Mouse (Mus musculus) hindlimb bud, embryonic 11.5 days (tissue): ENCODE measurements at regions not wholly inside any gene's neighbourhood (a gene's known extent, or its start where the extent isn't known, plus 50 kb on each side); places are given as distances from the start of the nearest gene placed in this dataset.
"Not testable (repeated sequence)": the region's sequence is repeated elsewhere in the genome, so short reads cannot be mapped to it uniquely, and the experiment has no call there.

Experiments used
- DNase-seq: peaks from one replicate; pipeline ENCODE4 v3.0.0-alpha.2; 2012; ENCODE audit warnings: low read depth, low spot score; ENCODE audit errors: extremely low spot score

DNA sequence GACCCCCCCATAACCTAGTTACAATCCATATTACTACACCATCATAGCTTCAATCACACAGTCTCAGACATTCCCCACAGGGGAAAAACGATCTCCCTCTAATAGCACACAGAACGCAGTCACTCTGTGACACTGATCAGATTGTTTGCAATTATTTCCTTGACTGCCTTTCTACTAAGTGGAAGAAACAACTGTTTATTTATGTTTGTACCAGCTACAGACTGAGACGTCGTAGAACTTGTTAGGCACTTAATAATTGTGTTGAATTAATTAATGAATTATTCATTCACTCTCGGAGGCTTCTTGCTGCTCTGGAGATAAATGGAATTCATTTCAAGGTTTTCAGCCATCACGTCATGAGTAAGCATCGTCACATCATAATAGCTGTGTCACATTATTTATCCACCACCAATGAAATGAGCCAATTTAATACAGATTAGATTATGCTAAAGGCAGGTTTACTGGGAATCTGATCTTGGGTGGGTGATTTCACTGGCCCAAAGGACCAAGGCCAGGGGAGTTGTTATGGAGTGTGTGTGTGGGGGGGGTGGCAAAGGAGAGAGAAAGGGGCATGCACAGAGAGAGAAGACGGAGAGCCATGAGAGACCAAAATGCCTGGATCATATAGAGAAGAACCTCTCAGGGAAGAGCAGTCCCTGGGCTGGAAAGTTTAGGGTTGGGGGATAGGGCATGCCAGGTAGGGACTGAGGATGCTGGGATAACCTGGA is 355.7 kb upstream of the Zwint start:
- no peak for DNase-seq

- not testable (repeated sequence) for DNase-seq
Observed at GRCm38 (mm10) chr10:72309045-72309444, 345.6 kb upstream of the Zwint start.

DNA sequence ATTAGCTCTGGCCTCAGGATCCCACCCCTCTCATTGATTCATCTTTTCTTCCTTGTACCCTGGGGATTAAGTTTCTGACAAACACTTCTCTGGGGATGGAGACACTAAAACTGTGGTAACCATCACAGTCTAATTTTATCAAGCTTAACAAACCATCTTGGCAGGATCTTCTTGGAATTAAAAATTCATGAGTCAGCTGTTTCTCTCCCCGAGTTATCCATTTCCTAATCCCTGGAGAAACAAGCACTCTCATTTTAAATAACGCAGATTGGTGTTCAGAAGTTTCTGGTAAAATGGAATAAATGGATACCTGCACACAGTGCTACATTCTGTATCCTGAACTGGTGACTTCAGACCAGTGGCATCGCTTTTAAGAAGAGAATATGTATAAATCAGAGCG is 336.3 kb upstream of the Zwint start:
- no peak for DNase-seq

- no peak for DNase-seq
Observed at GRCm38 (mm10) chr10:72320307-72320706, 334.3 kb upstream of the Zwint start.

- no peak for DNase-seq
Observed at GRCm38 (mm10) chr10:72326624-72327023, 328.0 kb upstream of the Zwint start.

DNA sequence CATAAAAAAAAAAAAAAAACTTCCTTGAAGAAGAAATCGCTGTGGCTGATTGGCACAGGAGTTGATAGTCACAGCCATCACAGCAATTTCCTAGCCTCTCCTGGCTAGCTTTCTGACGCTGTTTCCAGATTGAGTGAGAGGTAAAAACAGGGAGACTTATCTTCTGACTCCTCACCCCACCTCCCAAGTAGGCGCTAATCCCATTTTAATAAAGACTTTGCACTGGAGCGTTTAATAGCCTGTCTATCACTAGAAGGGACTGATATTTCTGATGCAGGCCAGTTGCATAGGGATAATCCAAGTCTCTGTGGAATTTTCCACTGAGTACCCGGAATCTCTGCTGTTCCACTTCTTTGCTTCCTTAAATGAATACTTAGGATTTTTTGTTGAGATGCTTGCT is 307.4 kb upstream of the Zwint start:
- DNase-seq, result no peak

DNA sequence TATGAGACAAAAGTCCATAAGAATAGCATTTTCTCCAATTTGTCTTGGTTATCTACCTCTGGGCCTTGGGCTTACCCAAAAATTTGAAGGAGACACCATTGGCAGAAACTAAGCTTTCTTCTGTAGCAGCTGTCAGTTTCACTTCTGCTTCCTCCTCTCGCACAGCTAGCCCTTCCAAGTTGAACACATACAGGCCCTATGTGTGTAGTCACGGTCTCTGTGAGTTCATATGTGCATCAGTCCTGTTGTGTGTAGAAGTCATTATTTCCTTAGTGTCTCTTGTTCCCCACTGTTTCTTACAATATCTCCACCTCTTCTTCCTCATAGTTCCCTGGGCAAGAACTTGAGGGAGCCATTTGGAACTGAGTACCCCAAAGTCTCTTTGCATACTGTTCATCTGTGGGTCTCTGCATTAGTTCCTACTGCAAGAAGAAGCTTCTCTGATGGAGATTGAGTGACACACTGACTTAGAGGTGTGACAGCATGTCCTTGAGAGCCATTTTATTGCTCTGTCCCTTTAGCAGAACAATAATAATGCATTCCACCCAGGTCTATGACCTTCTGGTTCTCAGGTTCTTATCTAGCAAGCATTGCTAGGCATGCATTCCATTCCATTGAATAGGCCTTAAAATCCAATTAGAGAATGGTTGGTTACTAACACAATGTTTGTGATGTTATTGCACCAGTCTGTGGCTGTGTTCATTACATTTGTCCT is 306.5 kb upstream of the Zwint start:
- no peak for DNase-seq

- no peak for DNase-seq
Observed at GRCm38 (mm10) chr10:72352810-72353209, 301.8 kb upstream of the Zwint start.

DNA sequence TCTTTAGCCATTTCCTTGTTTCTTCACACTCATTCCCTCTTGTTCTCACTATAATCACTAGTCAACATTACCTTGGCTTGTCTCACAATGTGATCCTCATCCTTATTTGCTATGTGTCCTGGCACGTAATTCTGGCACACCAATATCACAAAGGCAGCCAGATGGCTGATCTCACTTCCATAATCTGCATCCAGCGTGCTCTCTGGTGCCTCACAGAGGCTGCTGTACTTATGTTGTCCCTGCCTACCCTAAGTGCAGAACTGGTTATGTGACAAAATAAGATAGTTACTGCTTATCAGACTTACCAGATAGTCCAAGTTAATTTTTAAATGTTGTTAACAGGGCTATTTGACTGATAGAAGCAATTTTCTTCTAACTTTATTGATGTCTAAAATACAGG is 301.1 kb upstream of the Zwint start:
- DNase-seq, result no peak

- DNase-seq, result no peak
Observed at GRCm38 (mm10) chr10:72383351-72383750, 271.3 kb upstream of the Zwint start.

DNA sequence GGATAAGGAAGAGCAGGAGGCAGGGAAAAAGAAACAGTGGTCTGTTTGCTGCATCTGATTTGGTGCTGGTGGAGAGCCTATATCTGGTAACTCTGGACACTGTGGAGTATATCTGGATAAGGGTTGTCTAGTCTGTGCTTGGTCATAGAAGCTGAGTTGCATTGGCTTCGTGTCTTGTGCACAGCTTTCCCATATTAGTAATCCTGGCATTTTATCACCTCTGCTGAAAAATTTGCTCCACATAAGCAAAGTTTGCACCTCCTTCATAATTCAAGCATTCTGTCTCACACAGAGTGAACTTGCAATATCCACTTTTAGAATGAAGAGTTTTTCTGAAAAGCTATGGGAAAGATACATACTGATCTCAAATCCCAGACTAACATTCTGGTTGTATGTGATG is 269.8 kb upstream of the Zwint start:
- no peak for DNase-seq

DNA sequence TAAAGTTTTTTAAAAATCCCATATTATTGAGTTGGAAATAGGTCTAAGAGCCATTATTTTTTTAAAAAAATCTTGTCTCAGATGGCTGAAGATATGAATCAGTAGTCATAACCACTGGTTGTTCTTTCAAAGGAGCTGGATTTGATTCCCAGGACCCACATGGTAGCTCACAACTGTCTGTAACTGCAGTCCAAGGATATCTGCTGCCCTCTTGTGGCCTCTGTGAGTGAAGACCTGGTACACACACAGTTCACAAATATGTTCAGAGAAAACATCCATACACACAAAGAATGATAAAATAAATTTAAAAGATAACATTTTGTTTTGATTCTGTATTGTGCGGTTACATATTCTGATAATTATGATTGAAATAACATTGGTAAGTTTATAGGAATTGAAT is 263.2 kb upstream of the Zwint start:
- no peak for DNase-seq

DNA sequence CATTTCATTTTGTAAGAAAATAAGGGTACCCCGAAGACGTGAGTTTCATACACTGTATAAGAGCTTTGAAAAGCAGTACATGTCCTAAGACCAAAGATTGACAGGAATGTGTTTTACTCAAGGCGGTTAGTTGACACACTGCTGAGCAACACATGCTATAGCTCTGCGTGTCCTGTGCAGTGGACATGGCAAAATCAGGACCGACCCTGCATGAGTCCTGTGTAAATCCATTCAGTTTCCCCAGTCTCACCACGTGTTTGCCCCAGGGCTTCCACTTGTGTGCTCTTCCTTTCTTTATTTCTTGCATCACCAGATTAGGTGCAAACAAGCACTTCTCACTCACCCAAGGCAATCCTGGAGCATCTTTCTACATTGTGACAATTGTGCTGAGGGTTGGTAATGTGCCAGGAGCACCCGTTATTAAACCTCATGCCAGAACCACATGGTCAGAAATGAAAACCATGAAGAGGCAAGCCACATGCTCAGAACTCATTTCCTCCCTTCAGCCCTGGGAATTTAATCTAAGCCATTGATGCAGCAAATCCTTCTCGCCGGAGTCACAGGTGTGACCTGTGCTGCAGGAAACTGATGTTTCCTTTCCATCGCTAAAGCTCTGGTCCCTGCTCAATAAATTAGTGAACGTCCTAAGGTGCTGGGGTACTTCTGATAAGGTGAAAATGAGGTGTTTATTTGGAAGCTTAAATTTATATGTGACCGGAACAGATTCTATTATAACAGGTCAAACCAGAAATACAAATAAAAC is 261.2 kb upstream of the Zwint start:
- peak; percentile 18 for DNase-seq

DNA sequence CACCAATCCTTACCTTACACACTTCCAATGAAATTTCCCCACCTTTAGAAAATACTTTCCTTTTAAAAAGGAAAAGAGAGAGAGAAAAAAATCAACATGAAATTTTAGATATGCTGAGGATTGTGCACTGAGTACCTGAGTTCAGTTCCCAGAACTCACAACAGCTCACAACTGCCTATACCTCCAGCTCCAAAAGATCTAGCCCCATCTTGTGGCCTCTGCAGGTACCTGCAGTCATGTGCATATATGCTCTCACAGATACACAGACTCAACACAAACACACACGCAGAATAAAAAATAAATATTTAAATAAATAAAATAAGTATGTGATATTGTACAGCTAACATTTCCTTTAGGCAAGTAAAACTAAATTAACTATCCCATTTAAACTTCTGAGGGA is 260.3 kb upstream of the Zwint start:
- no peak for DNase-seq

DNA sequence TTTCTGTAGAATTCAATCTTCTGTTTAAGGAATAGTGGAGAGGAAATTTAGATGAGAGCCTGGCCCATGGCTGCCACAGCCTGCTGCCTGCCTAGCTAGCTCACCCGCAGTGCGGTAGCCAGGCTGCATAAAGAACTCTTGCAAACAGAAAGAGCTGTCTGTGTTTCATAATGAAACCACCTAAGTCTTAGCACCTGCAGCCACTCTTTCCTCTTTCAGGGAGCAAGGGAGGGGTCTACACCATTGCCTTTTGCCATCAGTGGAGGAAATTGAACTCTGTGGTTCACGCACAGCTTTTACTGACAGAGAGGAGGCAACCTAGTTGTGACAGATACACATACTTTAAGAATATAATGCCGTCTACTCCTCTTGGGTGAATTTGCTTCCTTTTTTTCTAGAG is 251.4 kb upstream of the Zwint start:
- DNase-seq, result no peak

GRCm38 (mm10) chr10:72410305-72410704 is 244.3 kb upstream of the Zwint start:
- DNase-seq, result no peak

DNA sequence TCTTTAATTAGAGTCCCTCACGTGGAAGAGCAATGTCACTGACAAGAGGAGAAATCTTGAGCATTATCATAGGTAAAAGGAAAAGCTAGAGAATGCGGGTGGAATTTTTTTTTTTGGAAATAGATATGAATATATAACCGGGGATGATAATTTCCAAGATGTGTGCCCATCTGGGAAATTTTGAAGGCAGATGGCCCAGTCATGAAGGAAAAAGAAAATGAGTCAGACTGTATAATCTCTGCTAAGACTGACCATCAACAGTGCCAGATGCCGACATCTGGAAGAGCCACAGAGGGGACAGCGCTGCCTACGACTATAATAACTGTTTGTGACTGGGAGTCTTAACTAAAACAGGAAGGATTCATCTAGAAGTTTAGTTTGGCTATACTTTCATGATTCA is 243.0 kb upstream of the Zwint start:
- no peak for DNase-seq

GRCm38 (mm10) chr10:72454629-72455028 is 200.0 kb upstream of the Zwint start:
- DNase-seq, result no peak

DNA sequence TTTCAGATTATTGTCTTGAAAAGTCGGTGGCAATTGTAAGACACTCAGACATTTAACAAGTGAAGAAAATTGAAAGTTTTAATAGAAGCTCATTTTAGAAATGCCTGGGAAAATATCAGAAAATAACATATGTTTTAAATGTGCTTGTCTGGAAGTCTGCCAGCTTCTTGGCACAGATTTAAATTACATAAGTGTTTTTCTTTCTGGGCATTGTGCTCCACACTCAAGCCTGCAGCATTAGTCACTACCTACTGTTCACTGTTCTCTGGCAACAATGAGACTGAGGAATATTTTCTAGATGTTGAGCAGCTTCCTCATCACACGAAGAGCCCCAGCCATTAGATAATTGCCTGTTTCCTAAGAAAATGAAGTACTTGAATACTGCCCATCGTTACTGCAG is 170.3 kb upstream of the Zwint start:
- DNase-seq, result no peak

DNA sequence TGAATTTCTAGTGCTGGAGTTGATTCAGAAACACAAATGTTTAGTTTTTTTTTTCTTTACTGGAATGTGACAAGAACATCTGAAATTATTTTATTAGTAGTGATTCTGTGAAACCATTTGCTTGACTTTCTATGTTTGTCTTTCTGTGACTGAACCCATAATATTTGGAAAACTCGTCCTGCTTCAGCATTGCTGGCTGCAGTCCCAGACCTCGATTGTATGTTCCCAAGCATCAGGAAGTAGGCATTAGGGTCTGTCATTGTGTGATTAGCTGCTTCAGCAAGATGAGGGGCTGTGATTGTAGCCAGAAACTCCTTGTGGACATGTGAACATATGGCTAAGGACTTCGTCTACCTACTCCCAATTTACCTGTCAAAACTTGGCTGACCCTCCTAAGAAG is 122.2 kb upstream of the Zwint start:
- DNase-seq, result no peak

DNA sequence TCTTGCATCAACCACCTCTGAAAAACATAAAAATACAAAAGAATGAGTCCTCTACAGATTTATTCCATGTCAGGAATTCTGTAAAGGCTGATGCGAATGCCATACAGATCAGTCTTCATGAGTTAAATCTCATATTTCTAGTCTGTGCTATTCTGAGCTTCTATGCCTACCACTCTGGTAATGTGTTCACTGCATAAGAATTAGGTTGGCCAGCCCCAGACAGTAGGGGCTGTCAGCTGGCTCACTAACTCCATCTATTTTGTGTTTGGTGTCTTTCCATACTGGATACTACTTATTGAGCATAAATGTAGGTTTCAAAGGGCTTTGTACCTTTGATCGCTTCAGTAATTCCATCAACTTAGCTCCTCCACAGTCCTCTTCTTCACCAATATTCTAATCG is 121.2 kb upstream of the Zwint start:
- no peak for DNase-seq

- no peak for DNase-seq
Observed at GRCm38 (mm10) chr10:72533859-72534258, 120.8 kb upstream of the Zwint start.
